Mouse (Mus musculus): ENCODE measurements around the gene Slc27a4.

Gene Slc27a4

GRCm38 (mm10) chr2:29857341-29857740, 54.9 kb downstream of the Slc27a4 start:
- no peak for DNase-seq

- no peak for DNase-seq
Measured at GRCm38 (mm10) chr2:29857967-29858366, 55.5 kb downstream of the Slc27a4 start.

GRCm38 (mm10) chr2:29858748-29859473, 56.5 kb downstream of the Slc27a4 start:
- DNase-seq, result no peak

GRCm38 (mm10) chr2:29865125-29865524, 62.7 kb downstream of the Slc27a4 start:
- no peak for DNase-seq

Data from heart, adult 11 months (tissue).